Mouse (Mus musculus): ENCODE results near the gene Hsd17b12.

GRCm38 (mm10) chr2:94158520-94158884 is 738 bp upstream of the Hsd17b12 start:
- TF ChIP-seq CTCF (IDR thresholded peaks at IDR 0.05; ENCODE audit: low read depth) (no peak), EP300 (IDR thresholded peaks at IDR 0.05; ENCODE audit: low read depth) (no peak)

Measured in heart, postnatal 0 days (tissue).